Mouse (Mus musculus): Measurements from ENCODE around the gene Gm8439. TPM values are rescaled to one million over a fixed set of nuclear protein-coding genes. Genes with fewer than 3 reads are reported as not detected.

Gene Gm8439
- polyA plus RNA-seq, 1 experiment, result not detected

DNA sequence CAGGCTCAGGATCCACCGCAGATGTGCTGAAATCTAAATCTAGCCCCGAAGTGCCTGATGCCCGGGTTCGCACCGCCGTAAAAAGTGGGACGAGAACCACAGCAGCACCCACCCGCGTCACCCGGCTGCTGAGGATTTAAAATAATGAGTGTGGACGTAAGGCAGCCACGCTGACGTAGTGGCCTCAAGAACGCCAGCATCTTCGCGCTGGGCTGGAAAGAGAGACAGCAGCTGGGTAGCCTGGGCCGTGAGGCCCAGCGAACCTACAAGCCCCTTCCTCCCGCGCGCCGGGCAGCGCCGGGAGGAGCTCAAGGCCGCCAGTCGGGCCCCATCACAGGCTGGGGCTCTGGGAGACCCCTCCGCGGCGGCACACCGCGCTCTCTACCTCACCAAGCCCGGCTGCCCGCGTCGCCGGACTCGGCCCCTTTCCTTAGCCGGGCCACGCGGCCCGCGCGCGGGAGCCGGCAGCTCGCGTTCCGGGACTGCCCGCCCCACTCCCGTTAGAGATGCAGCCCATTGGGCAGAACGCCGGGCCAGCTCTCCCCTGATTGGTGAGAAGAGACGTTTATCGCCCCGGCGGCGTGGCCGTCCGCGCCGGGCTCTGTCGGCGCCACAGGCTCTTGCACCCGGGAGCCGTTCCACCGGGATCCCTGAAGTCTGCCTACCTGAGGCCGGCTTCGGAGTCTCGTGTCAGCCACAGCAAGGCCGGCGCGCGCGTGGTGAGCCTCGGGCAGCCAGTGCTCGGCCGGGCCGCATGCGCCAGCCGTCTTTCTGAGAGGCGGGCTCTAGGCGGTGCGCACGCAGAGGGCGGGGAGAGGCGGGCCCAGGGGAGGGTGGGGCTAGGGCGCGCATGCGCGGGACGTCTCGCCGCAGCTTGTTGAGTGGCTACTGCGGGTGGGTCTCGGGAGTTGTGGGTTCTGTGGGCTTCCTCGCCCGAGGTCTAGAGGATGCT, 18.8 kb upstream of the Gm8439 start, which contains the start of gene Ctps:
TSS of gene Ctps (minus strand) at position 791 of the 952 bp plus-strand sequence.
- Histone ChIP-seq H3K4me3 (ENCODE audit: low read depth, low read length) (peak within 1 kb of the TSS; percentile 91), H3K4me1 (ENCODE audit: control insufficient read depth, insufficient read depth, low read length) (no peaks in the 10 kb centered on the region), H3K27ac (ENCODE audit: insufficient read depth, low read length) (peak within 1 kb of the TSS; percentile 12; the same call in 1 of the 2 replicates), H3K9me3 (replicated peaks; ENCODE audit: control insufficient read depth, insufficient read depth, low read length, poor library complexity, severe bottlenecking) (no peaks in the 10 kb centered on the region), H3K36me3 (ENCODE audit: control insufficient read depth, insufficient read depth, low read length, poor library complexity, severe bottlenecking) (peaks cover 11% of the 10 kb centered on the region), H3K27me3 (ENCODE audit: control insufficient read depth, insufficient read depth, low read length, poor library complexity, severe bottlenecking) (no peaks in the 10 kb centered on the region), H3K9ac (ENCODE audit: low read depth, poor library complexity, severe bottlenecking) (peak within 1 kb of the TSS; percentile 93)
- TF ChIP-seq CTCF (IDR thresholded peaks at IDR 0.05; ENCODE audit: low read depth, low read length) (no peak), POLR2A (IDR thresholded peaks at IDR 0.05; ENCODE audit: insufficient read depth, low read length) (peak; percentile 93), EP300 (IDR thresholded peaks at IDR 0.05; ENCODE audit: insufficient read depth, low read depth, low read length) (0 out of 2 replicates have a peak, but pooled peaks have one; percentile 21)

DNA sequence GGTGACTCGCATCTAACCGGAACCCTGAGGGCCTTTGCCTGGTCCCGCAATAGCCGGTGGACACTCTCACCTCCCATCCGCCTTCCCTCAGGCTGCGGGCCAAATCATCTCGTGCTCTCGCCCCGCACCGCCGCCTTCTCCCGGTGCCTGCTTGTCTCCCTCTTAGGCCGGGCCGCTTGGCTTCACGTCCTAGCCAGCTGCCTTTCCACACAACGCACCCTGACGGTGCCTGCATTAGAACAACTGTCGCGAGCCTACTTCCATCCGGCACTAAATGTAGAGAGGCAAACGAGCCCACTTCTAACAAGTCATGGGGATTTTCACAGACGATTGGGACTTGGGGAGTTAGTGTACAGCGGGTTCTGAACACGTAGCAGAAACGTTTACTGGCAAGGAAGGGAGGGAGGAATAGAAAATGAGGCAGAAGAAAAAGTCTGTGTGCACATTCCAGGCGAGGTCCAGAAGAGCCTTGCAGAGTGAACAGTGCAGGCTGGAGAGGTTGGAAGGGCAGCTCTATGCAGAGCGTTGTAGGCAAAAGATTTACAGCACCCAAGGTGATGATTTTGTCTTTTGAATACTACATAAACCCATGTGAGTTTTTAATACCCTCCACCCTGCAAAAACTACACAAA, 18.0 kb upstream of the Gm8439 start:
- H3K4me3 ChIP-seq (ENCODE audit: low read depth, low read length), result peak overlapping the region; percentile 91
- 0 out of 2 replicates have a peak overlapping the region, but pooled peaks have one; percentile 12 for H3K27ac ChIP-seq (ENCODE audit: insufficient read depth, low read length)
- H3K9ac ChIP-seq (ENCODE audit: low read depth, poor library complexity, severe bottlenecking), result peak overlapping the region; percentile 93
- TF ChIP-seq EP300 (IDR thresholded peaks at IDR 0.05; ENCODE audit: insufficient read depth, low read depth, low read length), result no peak
- no peak for TF ChIP-seq CTCF (IDR thresholded peaks at IDR 0.05; ENCODE audit: low read depth, low read length)
- no peak for TF ChIP-seq POLR2A (IDR thresholded peaks at IDR 0.05; ENCODE audit: insufficient read depth, low read length)
- peaks cover 4% of the 10 kb centered on the region; the same call in 1 of the 2 replicates for H3K36me3 ChIP-seq (ENCODE audit: control insufficient read depth, insufficient read depth, low read length, poor library complexity, severe bottlenecking)
- no peaks in the 10 kb centered on the region for H3K27me3 ChIP-seq (ENCODE audit: control insufficient read depth, insufficient read depth, low read length, poor library complexity, severe bottlenecking)
- no peaks in the 10 kb centered on the region for H3K4me1 ChIP-seq (ENCODE audit: control insufficient read depth, insufficient read depth, low read length)
- H3K9me3 ChIP-seq (replicated peaks; ENCODE audit: control insufficient read depth, insufficient read depth, low read length, poor library complexity, severe bottlenecking), result no peaks in the 10 kb centered on the region

DNA sequence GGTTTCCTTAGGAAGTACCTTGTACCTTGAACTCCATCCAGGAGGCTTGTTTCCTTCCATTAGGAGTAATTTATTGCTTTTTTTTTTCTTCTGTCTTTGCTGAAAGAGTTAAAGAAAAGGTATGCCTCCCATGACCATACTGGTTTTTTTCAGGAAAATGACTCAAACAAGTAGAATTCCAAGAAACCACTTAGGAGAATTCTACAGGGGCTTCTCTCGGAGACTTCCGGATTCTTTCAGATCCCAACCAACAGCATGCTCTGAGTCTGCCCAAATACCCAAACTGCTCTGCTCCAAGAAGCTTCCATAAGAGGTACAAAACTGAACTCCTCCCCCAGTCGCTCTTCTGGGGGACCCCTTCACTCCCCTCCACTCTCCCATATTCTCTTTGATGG, 17.5 kb upstream of the Gm8439 start:
- no peaks in the 10 kb centered on the region for H3K27me3 ChIP-seq (ENCODE audit: control insufficient read depth, insufficient read depth, low read length, poor library complexity, severe bottlenecking)
- no peaks in the 10 kb centered on the region for H3K9me3 ChIP-seq (replicated peaks; ENCODE audit: control insufficient read depth, insufficient read depth, low read length, poor library complexity, severe bottlenecking)
- H3K9ac ChIP-seq (ENCODE audit: low read depth, poor library complexity, severe bottlenecking), result peak overlapping the region; percentile 93
- H3K36me3 ChIP-seq (ENCODE audit: control insufficient read depth, insufficient read depth, low read length, poor library complexity, severe bottlenecking), result 0 out of 2 replicates have a peak, but pooled peaks cover 2% of the 10 kb centered on the region
- no peak overlapping the region for H3K27ac ChIP-seq (ENCODE audit: insufficient read depth, low read length)
- TF ChIP-seq EP300 (IDR thresholded peaks at IDR 0.05; ENCODE audit: insufficient read depth, low read depth, low read length) (no peak), POLR2A (IDR thresholded peaks at IDR 0.05; ENCODE audit: insufficient read depth, low read length) (no peak), CTCF (IDR thresholded peaks at IDR 0.05; ENCODE audit: low read depth, low read length) (no peak)
- no peak overlapping the region for H3K4me3 ChIP-seq (ENCODE audit: low read depth, low read length)
- H3K4me1 ChIP-seq (ENCODE audit: control insufficient read depth, insufficient read depth, low read length), result no peaks in the 10 kb centered on the region

- no peak overlapping the region for H3K9ac ChIP-seq (ENCODE audit: low read depth, poor library complexity, severe bottlenecking)
- H3K4me3 ChIP-seq (ENCODE audit: low read depth, low read length), result no peak overlapping the region
- H3K27me3 ChIP-seq (ENCODE audit: control insufficient read depth, insufficient read depth, low read length, poor library complexity, severe bottlenecking), result no peaks in the 10 kb centered on the region
- no peak for TF ChIP-seq EP300 (IDR thresholded peaks at IDR 0.05; ENCODE audit: insufficient read depth, low read depth, low read length)
- TF ChIP-seq POLR2A (IDR thresholded peaks at IDR 0.05; ENCODE audit: insufficient read depth, low read length), result no peak
- TF ChIP-seq CTCF (IDR thresholded peaks at IDR 0.05; ENCODE audit: low read depth, low read length), result no peak
- 0 out of 2 replicates have a peak, but pooled peaks cover under 1% of the 10 kb centered on the region for H3K36me3 ChIP-seq (ENCODE audit: control insufficient read depth, insufficient read depth, low read length, poor library complexity, severe bottlenecking)
- H3K9me3 ChIP-seq (replicated peaks; ENCODE audit: control insufficient read depth, insufficient read depth, low read length, poor library complexity, severe bottlenecking), result no peaks in the 10 kb centered on the region
- no peaks in the 10 kb centered on the region for H3K4me1 ChIP-seq (ENCODE audit: control insufficient read depth, insufficient read depth, low read length)
- H3K27ac ChIP-seq (ENCODE audit: insufficient read depth, low read length), result no peak overlapping the region
These were observed 16.9 kb upstream of the Gm8439 start for GRCm38 (mm10) chr4:120571691-120572090.

DNA sequence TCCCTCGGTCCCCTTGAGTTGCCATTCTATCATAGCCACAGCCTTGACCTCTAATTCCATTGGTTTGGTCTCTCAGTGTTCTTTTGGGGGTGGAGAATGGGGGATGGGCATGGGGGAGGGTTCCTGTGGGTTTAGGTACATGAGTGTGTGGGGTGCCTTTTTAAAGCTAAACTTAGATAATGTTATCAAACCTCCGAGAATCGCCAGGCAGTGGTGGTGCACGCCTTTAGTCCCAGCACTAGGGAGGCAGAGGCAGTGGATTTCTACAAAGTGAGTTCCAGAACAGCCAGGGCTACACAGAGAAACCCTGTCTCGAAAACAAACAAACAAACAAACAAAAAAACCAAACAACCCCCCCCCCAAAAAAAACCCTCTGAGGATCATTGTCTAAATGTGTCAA, 7.7 kb upstream of the Gm8439 start:
- no peaks in the 10 kb centered on the region for H3K27me3 ChIP-seq (ENCODE audit: control insufficient read depth, insufficient read depth, low read length, poor library complexity, severe bottlenecking)
- no peak overlapping the region for H3K27ac ChIP-seq (ENCODE audit: insufficient read depth, low read length)
- H3K4me1 ChIP-seq (ENCODE audit: control insufficient read depth, insufficient read depth, low read length), result no peaks in the 10 kb centered on the region
- no peaks in the 10 kb centered on the region for H3K9me3 ChIP-seq (replicated peaks; ENCODE audit: control insufficient read depth, insufficient read depth, low read length, poor library complexity, severe bottlenecking)
- H3K4me3 ChIP-seq (ENCODE audit: low read depth, low read length), result no peak overlapping the region
- no peaks in the 10 kb centered on the region for H3K36me3 ChIP-seq (ENCODE audit: control insufficient read depth, insufficient read depth, low read length, poor library complexity, severe bottlenecking)
- H3K9ac ChIP-seq (ENCODE audit: low read depth, poor library complexity, severe bottlenecking), result no peak overlapping the region
- no peak for TF ChIP-seq POLR2A (IDR thresholded peaks at IDR 0.05; ENCODE audit: insufficient read depth, low read length)
- no peak for TF ChIP-seq CTCF (IDR thresholded peaks at IDR 0.05; ENCODE audit: low read depth, low read length)
- TF ChIP-seq EP300 (IDR thresholded peaks at IDR 0.05; ENCODE audit: insufficient read depth, low read depth, low read length), result no peak
